Mouse (Mus musculus): ENCODE data around the gene Bloc1s5.
"Not testable (repeated sequence)": the region's sequence is repeated elsewhere in the genome, so short reads cannot be mapped to it uniquely, and the experiment has no call there.

The Bloc1s5 gene

GRCm38 (mm10) chr13:38618001-38618630, 16.8 kb downstream of the Bloc1s5 start:
- DNase-seq (ENCODE audit: low read depth in 1 of 2, low spot score in 2 of 2) = not testable (repeated sequence)

- DNase-seq (ENCODE audit: low read depth in 1 of 2, low spot score in 2 of 2) = no peak
These were observed 18.0 kb downstream of the Bloc1s5 start for GRCm38 (mm10) chr13:38616887-38617286.

DNA sequence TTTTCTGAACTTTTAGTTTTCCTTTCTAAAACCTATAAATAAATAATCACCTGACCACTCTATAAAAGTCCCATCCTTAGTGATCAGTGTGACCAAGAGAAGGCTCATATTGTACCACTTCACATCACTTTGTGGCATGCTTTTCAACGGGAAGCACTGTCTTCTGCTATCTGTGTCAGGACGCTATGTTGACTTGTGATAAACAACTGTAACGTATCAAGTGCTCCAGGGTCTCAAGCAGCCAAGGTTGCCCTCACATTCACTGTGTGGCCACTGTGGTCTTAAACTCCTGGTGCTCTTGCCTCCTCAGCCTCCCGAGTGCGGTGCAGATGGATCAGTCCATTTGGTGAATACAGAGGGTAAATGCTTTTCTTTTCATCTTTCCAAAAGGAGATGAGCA, 19.3 kb downstream of the Bloc1s5 start:
- no peak for DNase-seq (ENCODE audit: low read depth in 1 of 2, low spot score in 2 of 2)

- DNase-seq (ENCODE audit: low read depth in 1 of 2, low spot score in 2 of 2) = no peak
These were observed 20.6 kb downstream of the Bloc1s5 start for GRCm38 (mm10) chr13:38614298-38614697.

DNA sequence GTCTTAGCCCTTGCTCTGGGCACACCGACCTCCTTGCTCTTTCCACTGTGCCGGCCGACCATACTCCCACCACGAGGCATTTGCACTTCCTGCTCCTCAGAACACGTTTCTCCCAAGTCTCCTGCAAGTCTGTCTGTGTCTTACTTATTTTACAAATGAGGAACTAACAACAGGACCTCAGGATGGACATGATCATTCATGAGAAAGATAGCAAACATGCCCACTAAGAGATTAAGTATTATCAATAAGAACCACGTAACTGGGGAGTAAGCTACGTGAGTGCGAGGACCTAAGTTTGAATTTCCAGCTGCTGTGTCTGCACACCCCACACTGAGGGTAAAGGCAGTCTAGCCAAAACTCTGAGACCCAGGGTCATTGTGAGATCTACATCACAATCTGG, 21.3 kb downstream of the Bloc1s5 start:
- DNase-seq (ENCODE audit: low read depth in 1 of 2, low spot score in 2 of 2) = no peak

DNA sequence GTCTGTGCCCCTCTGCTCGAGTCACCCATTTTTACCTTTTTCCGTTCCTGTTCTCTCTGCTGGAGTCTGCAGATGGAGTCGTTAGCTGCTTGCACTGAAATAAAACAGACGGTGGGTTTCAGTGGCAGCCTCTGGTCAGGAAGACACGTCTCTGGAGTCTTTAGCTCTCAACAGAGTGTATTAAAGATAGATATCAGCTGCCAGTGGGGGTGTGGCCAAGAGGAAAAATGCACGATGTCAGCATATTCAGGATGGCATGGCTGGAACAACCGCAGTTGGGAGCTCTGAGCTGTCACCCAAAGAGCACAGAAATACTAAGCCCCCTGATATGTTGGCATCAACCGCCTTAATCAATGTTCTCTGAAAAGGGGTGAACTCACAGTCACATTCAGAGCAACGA, 22.3 kb downstream of the Bloc1s5 start:
- DNase-seq (ENCODE audit: low read depth in 1 of 2, low spot score in 2 of 2) = no peak

GRCm38 (mm10) chr13:38612179-38612578, 22.7 kb downstream of the Bloc1s5 start:
- no peak for DNase-seq (ENCODE audit: low read depth in 1 of 2, low spot score in 2 of 2)

- DNase-seq (ENCODE audit: low read depth in 1 of 2, low spot score in 2 of 2) = no peak
These were observed 24.6 kb downstream of the Bloc1s5 start for GRCm38 (mm10) chr13:38610336-38610735.

GRCm38 (mm10) chr13:38607130-38607529, 27.8 kb downstream of the Bloc1s5 start:
- no peak for DNase-seq (ENCODE audit: low read depth in 1 of 2, low spot score in 2 of 2)

- no peak for DNase-seq (ENCODE audit: low read depth in 1 of 2, low spot score in 2 of 2)
These were observed 29.6 kb downstream of the Bloc1s5 start for GRCm38 (mm10) chr13:38605353-38605752.

DNA sequence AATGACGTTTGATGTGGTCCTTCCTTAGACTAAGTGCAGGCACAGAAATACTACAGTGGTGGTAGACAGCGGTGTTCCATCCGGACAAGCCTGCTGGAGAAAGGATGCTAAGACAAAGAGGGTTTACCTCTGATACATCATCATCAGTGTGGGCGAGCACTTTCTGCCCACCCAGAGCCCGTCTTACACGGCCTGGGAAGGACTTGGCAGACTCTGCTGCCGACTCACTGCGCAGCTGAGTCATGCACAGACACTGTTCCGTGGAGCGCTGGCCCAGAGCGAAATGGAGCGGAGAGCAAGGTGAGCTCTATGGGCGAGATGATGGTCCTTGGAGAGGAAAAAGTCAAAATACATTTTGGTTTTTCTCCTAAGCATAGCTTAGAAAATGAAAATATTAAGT, 31.9 kb downstream of the Bloc1s5 start:
- no peak for DNase-seq (ENCODE audit: low read depth in 1 of 2, low spot score in 2 of 2)

DNA sequence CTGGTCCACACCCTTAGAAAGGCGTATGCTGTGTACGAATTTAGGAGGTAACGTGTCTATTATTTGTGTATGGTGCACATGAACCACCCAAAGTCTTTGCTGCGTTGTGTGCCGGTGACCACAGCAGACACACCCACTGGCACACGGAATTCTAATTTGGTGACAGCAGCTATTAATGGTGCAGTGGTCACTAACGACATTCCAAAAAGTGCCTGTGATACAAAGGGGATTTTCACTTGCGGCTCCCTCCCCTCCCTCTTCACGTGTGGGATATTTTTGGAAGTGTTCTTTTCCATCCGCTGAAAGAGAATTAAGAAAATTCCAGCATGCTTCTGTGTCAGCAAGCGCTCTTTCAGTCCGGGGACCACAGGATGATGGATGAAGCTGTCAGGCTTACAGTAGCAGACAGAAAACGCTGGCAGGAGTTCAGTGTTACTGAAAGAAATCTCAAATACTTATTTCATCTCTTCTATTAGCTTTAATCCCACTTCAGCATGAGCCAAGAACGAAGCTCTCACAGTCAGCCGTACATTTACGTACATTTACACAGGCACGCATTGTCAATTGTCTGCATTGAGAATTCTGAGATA, 32.6 kb downstream of the Bloc1s5 start:
- no peak for DNase-seq (ENCODE audit: low read depth in 1 of 2, low spot score in 2 of 2)

- DNase-seq (ENCODE audit: low read depth in 1 of 2, low spot score in 2 of 2) = no peak
These were observed 34.1 kb downstream of the Bloc1s5 start for GRCm38 (mm10) chr13:38600811-38601210.

- no peak for DNase-seq (ENCODE audit: low read depth in 1 of 2, low spot score in 2 of 2)
These were observed 37.8 kb downstream of the Bloc1s5 start for GRCm38 (mm10) chr13:38597076-38597475.

- no peak for DNase-seq (ENCODE audit: low read depth in 1 of 2, low spot score in 2 of 2)
These were observed 38.4 kb downstream of the Bloc1s5 start for GRCm38 (mm10) chr13:38596461-38596860.

DNA sequence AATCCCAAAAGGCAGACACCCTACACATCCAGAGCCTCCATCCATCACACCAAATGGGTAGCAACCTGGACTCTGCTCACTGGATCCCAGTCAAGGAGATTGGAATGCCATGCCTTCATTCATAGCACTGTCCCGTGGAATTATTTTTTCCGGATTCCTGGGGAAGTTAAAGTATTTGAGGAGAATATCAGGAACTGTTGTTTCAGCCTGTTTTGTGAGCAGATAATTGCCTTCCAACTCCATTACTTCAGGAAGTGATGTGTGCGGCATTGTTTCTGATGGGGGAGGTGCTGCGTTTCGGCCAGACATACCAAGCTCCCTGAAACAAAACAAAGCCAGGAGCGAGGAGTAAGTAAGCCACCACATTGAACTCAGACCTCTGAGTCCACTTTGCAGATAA, 41.8 kb downstream of the Bloc1s5 start:
- no peak for DNase-seq (ENCODE audit: low read depth in 1 of 2, low spot score in 2 of 2)

DNA sequence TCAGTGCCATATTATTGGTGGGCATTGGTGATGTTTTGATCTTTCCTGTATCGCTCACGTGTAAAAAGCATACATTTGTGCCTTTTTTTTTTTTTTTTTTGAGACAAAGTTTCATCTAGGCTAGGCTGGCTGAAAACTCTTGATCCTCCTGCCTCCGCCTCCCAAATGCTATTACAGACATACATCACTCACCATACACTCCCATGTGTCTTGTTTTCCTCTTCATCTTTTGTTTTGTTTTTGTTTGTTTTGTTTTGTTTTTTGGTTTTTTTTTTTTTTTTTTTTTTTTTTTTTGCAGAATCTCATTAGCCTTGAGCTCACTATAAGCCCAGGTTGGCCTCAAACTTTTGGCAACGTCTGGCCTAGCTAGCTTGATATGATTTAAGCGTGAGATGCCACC, 47.6 kb downstream of the Bloc1s5 start:
- DNase-seq (ENCODE audit: low read depth in 1 of 2, low spot score in 2 of 2) = no peak

DNA sequence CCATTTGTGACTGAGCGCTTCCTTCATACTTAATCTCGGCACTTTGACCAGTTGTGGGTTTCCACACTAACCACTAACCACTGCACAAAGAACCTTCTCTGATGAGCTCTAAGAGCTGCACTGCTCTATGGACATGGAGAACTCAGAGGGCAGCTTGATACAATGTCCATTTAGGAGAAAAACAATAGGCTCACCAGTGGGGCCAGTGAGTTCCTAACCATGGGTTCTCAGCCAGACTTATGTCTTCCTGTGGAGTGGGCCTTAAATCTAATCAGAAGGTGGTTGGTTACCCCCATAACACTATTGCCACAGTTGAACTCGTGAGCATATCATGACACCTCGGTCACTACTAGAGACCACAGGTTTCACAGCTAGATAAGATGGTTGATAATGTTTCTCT, 48.5 kb downstream of the Bloc1s5 start:
- DNase-seq (ENCODE audit: low read depth in 1 of 2, low spot score in 2 of 2) = no peak

- no peak for DNase-seq (ENCODE audit: low read depth in 1 of 2, low spot score in 2 of 2)
These were observed 52.1 kb downstream of the Bloc1s5 start for GRCm38 (mm10) chr13:38582768-38583167.

DNA sequence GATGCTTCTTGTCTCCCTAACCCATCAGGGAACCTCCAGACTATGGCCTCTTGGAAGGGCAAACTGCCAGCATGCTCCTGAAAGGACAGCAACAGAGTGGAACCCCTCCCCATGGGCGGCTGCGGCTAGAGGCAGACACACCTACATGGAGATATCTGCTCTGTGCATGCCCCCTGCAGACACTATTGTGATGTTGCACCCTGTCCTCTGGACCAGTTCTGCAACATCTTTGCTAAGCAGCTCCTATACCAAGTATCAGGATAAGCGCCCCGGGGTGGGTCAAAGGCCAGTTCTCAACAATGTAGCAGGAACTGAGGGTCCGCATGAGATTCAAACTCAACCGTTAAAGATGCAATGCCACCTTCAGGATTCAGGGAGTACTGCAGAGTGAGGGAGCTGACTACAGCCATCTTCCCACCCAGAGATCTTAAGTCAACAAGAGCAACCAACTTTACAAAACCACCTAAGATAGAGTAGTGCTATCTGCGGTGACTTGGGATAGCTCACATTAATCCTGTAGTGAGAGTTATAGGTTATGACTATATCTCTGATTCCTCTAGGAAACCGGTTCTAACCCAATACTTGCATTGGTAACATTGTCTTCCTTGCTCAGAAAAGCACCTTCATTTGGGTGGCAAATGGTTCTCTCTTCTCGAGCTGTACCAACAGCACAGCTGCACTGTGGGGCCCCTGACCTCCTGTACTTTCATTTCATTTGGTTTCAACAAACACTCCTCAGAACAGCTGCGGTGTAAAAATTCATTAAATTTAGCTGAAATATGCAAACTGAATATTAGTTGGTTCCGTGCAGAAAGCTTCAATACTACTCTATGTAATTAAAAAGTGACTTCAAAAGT, 54.1 kb downstream of the Bloc1s5 start:
- DNase-seq (ENCODE audit: low read depth in 1 of 2, low spot score in 2 of 2) = no peak

GRCm38 (mm10) chr13:38579971-38580600, 54.8 kb downstream of the Bloc1s5 start:
- DNase-seq (ENCODE audit: low read depth in 1 of 2, low spot score in 2 of 2) = no peak

- no peak for DNase-seq (ENCODE audit: low read depth in 1 of 2, low spot score in 2 of 2)
These were observed 60.2 kb downstream of the Bloc1s5 start for GRCm38 (mm10) chr13:38574668-38575067.
